Mouse (Mus musculus): ENCODE data around the gene Dhx38.

GRCm38 (mm10) chr8:109585652-109586051, 20.0 kb upstream of the Dhx38 start:
- no peak for TF ChIP-seq CTCF (IDR thresholded peaks at IDR 0.05; ENCODE audit: extremely low read depth, insufficient read length, insufficient replicate concordance, low read depth, low read length)
- TF ChIP-seq POLR2A (IDR thresholded peaks at IDR 0.05; ENCODE audit: low read depth, low read length): no peak
